Mouse (Mus musculus) testis, adult 2 months (tissue): ENCODE measurements around the gene Sidt2.

Experiments used
- CTCF ChIP-seq: fragments of 200-500 bp; IDR thresholded peaks from 2 replicates; pipeline ENCODE4 v1.5.1; 2012; ENCODE audit warnings: low read depth, mild to moderate bottlenecking, inconsistent platforms, low read length, moderate library complexity; ENCODE audit not compliant: control insufficient read depth, insufficient read depth, insufficient replicate concordance
- POLR2A ChIP-seq: fragments of 200-500 bp; IDR thresholded peaks from 2 replicates; pipeline ENCODE4 v1.6.1; 2012; ENCODE audit warnings: low read depth, mild to moderate bottlenecking, inconsistent platforms, low read length, moderate library complexity; ENCODE audit not compliant: control insufficient read depth

- TF ChIP-seq POLR2A (no peak), CTCF (no peak)
Measured at GRCm38 (mm10) chr9:45942464-45942863, 12.6 kb downstream of the Sidt2 start.
